Mouse (Mus musculus): ENCODE data around the gene Zfp869. TPM values are rescaled to one million over a fixed set of nuclear protein-coding genes. Genes with fewer than 3 reads are reported as not detected.

The Zfp869 gene
- 62.8 TPM for polyA plus RNA-seq (2014; fragmentation: Illumina TruSeq; extraction: RNeasy Lipid Tissue Mini Kit (QIAGEN cat#74804); ENCODE audit: low read depth, low replicate concordance)

DNA sequence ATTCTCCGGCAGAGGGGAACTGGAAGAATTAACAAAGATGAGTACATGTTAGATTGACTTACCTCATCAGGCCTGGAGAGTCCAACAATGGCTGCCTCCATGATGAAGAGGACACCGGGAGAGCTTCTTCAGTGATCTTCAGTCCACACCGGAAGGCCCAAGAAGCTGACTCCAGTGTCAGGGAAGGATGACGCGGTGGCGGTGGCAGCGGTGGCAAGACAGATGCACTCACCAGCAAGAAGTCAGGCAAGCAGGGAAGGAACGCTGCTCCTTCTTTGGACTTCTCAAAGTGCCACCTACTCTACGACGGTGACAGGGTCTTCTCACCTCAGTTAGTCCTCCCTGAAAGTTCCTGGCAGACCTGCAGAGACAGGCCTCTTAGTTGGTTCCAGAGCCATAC lies at the start of gene Zfp869:
Zfp869 (minus strand) TSS at position 101 of the 400 bp plus-strand sequence.

DNA sequence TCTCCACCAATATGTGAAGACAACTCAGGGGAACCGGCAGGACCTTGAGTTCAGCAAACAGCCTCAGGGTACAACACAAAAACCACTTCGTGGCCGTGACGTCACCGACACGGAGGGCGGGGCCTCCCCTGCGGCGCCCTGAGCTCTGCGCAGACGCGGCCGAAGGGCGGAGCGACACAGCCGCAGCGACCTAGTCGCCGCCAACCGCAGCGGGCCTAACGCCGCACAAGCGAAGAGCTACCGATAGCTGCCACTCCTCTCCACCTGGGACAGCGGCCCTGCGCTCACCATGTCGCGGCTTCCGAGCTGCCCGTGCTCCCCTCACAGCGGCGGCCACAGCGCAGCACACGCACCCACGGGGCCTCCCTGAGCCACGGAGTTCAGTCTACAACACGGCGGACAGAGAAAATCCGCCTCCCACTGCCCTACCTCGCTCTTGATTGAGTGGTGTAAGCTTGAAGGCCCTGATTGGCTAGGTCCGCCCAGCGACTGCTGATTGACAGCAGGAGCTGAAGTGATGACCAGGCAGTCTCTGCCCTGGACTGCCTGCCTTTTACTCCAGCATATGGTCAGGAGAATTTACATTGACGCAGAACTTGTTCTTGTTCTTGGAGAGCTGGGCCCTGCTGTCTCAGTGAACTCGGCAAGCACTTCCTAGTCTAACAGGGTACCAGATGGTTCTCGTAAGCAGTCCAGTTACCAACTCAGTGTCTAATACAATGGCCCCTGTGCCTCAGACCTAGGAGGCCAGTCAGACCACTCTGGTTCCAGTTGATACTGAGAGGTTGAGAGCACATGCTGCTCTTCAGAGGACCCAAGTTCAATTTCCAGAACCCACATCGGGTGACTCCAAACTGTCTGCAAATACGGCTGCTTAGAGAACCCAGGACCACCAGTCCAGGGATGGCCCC lies 39.3 kb upstream of the Zfp869 start, which contains the start of gene Zfp963:
Zfp963 (minus strand) TSS at position 427 of the 911 bp plus-strand sequence.

Other genes starting within 250 kb of the Zfp869 start
- gene Gm7697, start 187.7 kb downstream of the Zfp869 start, polyA plus RNA-seq (2014; fragmentation: Illumina TruSeq; extraction: RNeasy Lipid Tissue Mini Kit (QIAGEN cat#74804); ENCODE audit: low read depth, low replicate concordance) = not detected
- 63.3 TPM for gene Zfp868, start 85.2 kb downstream of the Zfp869 start, polyA plus RNA-seq (2014; fragmentation: Illumina TruSeq; extraction: RNeasy Lipid Tissue Mini Kit (QIAGEN cat#74804); ENCODE audit: low read depth, low replicate concordance)
- 7.0 TPM for gene Zfp964, start 56.2 kb downstream of the Zfp869 start, polyA plus RNA-seq (2014; fragmentation: Illumina TruSeq; extraction: RNeasy Lipid Tissue Mini Kit (QIAGEN cat#74804); ENCODE audit: low read depth, low replicate concordance)
- gene Zfp963, start 39.2 kb upstream of the Zfp869 start, polyA plus RNA-seq (2014; fragmentation: Illumina TruSeq; extraction: RNeasy Lipid Tissue Mini Kit (QIAGEN cat#74804); ENCODE audit: low read depth, low replicate concordance) = 17.5 TPM
- gene Gm20422, start 64.2 kb upstream of the Zfp869 start, polyA plus RNA-seq (2014; fragmentation: Illumina TruSeq; extraction: RNeasy Lipid Tissue Mini Kit (QIAGEN cat#74804); ENCODE audit: low read depth, low replicate concordance) = 0.85 TPM
- 1.5 TPM for gene Atp13a1, start 80.4 kb upstream of the Zfp869 start, polyA plus RNA-seq (2014; fragmentation: Illumina TruSeq; extraction: RNeasy Lipid Tissue Mini Kit (QIAGEN cat#74804); ENCODE audit: low read depth, low replicate concordance)
- 43.9 TPM for gene Zfp866, start 80.5 kb upstream of the Zfp869 start, polyA plus RNA-seq (2014; fragmentation: Illumina TruSeq; extraction: RNeasy Lipid Tissue Mini Kit (QIAGEN cat#74804); ENCODE audit: low read depth, low replicate concordance)
- gene Gmip, start 98.0 kb upstream of the Zfp869 start, polyA plus RNA-seq (2014; fragmentation: Illumina TruSeq; extraction: RNeasy Lipid Tissue Mini Kit (QIAGEN cat#74804); ENCODE audit: low read depth, low replicate concordance) = 9.4 TPM
- 0.69 TPM for gene Lpar2, start 111.7 kb upstream of the Zfp869 start, polyA plus RNA-seq (2014; fragmentation: Illumina TruSeq; extraction: RNeasy Lipid Tissue Mini Kit (QIAGEN cat#74804); ENCODE audit: low read depth, low replicate concordance)
- 0.73 TPM for gene Pbx4, start 121.8 kb upstream of the Zfp869 start, polyA plus RNA-seq (2014; fragmentation: Illumina TruSeq; extraction: RNeasy Lipid Tissue Mini Kit (QIAGEN cat#74804); ENCODE audit: low read depth, low replicate concordance)
- not detected for gene Cilp2, start 177.0 kb upstream of the Zfp869 start, polyA plus RNA-seq (2014; fragmentation: Illumina TruSeq; extraction: RNeasy Lipid Tissue Mini Kit (QIAGEN cat#74804); ENCODE audit: low read depth, low replicate concordance)
- gene Tssk6, start 191.5 kb upstream of the Zfp869 start, polyA plus RNA-seq (2014; fragmentation: Illumina TruSeq; extraction: RNeasy Lipid Tissue Mini Kit (QIAGEN cat#74804); ENCODE audit: low read depth, low replicate concordance) = not detected
- gene Ndufa13, start 191.8 kb upstream of the Zfp869 start, polyA plus RNA-seq (2014; fragmentation: Illumina TruSeq; extraction: RNeasy Lipid Tissue Mini Kit (QIAGEN cat#74804); ENCODE audit: low read depth, low replicate concordance) = not detected
- not detected for gene Yjefn3, start 192.0 kb upstream of the Zfp869 start, polyA plus RNA-seq (2014; fragmentation: Illumina TruSeq; extraction: RNeasy Lipid Tissue Mini Kit (QIAGEN cat#74804); ENCODE audit: low read depth, low replicate concordance)